Mouse (Mus musculus): ENCODE data around the gene Fabp3.

DNA sequence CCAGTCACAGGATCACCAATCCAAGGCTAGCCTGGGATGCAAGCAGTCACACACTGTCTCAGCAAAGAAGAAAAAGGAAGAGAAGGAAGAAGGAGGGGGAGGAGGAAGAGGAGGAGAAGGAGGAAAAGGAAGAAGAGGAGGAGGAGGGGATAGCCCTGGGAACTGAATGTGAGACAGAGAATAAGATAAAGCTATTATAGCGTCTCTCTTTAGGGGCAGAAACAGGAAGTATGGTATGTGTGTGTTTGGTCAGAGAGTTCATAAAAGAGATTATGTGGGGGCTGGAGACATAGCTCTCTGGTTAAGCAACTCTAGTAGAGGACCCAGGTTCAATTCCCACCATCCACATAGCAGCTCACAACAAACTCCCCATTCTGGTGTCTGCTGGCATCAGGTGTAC is 14.8 kb downstream of the Fabp3 start:
- TF ChIP-seq CTCF (IDR thresholded peaks at IDR 0.05; ENCODE audit: low read depth, low read length) (no peak), TAL1 (conservative IDR thresholded peaks at IDR 0.05; ENCODE audit: low read depth, low read length) (no peak), GATA1 (IDR thresholded peaks at IDR 0.05; ENCODE audit: borderline replicate concordance, low read length) (no peak)

All from G1E (cell line).